Mouse (Mus musculus): Measurements from ENCODE around the gene Cxcl9.

DNA sequence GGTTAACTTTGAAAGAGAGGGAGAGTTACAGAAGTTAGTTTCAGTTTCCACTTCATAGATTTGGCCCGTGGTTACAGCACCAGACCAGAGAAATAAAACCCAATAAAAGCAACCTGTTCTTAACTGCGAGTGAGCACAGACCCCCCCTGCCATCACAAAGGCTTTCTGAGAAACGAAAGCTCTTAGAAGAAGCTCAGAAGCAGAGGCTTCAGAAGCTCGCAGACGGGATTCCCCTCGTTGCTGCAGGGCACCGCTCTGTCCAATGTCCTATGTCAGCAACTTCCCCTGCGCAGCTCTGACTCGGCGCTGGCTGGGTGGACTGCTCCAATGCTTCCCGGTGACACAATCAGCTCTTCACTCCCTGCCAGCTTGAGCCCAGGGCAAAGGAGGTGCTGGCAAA lies 25.6 kb upstream of the Cxcl9 start:
- TF ChIP-seq CTCF (IDR thresholded peaks at IDR 0.05; ENCODE audit: insufficient read depth, low read length) (no peak), POLR2A (IDR thresholded peaks at IDR 0.05; ENCODE audit: borderline replicate concordance, extremely low read depth, low read depth, low read length) (no peak)
